Mouse (Mus musculus): ENCODE measurements around the gene Folr1.

DNA sequence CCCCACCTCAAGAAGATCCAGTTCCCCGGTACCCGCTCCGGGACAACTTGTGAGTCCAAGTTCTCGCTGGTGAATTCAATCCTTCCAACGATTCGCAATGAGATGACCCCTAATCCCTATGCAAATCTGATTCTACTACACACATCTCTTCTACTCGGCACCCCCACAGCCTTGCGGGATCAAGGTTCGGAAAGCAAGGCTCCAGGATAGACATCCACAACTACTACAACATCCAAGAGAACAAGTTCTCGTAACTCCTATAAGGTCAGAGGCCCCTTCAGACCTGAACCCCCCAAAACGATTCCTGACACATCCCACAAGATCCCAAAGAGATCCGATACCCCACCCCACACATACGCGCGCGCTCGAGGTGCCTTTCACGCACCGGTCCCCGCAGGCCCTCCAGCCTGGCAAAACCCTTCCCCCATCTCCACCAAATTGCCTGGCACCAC, 33.4 kb downstream of the Folr1 start:
- TF ChIP-seq CTCF (IDR thresholded peaks at IDR 0.05; ENCODE audit: low read depth) (no peak), EP300 (IDR thresholded peaks at IDR 0.05; ENCODE audit: low read depth) (no peak)

Data from liver, postnatal 0 days (tissue).